Mouse (Mus musculus): ENCODE measurements around the gene Pkig. TPM values are rescaled to one million over a fixed set of nuclear protein-coding genes. Genes with fewer than 3 reads are reported as not detected.

The Pkig gene
- total and polyA plus RNA-seq, 2 experiments, result 13.2 to 35.0 TPM

DNA sequence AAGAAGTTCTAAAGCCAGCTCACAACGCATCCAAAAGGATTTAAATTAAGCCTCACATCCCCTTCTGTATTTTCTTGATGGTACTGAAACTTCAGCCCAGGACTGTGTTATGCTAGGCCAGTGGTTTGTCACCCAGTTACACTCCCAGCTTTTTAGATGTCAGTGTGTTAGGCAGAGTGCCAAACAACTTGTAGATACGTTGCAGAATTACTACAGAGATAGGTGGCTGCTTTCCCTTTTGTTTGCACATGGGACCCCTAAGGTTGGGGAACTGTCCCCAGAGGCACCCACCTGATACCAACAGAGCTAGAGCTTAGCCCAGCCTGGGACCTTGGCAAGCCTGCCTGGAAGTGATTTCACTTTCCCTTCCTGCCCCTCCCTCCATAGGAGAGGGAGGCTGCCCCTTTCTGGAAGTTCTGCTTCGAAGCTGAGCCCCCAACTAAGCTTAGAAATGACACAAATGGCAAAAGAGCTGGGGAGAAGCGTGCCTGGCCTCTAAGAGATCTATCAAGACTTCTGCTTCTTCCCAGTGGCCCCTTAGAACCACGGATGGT lies 52.5 kb downstream of the Pkig start:
- Histone ChIP-seq H3K79me2 (ENCODE audit: control insufficient read depth, insufficient read depth, low read length) (no peaks in the 10 kb centered on the region), H3K36me3 (ENCODE audit: control insufficient read depth, insufficient read depth, low read length) (no peaks in the 10 kb centered on the region), H3K27me3 (ENCODE audit: control insufficient read depth, insufficient read depth, low read length) (no peaks in the 10 kb centered on the region), H3K4me1 (ENCODE audit: control insufficient read depth, insufficient read depth, low read length) (no peaks in the 10 kb centered on the region), H3K4me3 (ENCODE audit: insufficient read depth, low read depth, low read length) (no peak overlapping the region), H3K9ac (ENCODE audit: low read depth, low read length) (no peak overlapping the region), H3K27ac (replicated peaks; ENCODE audit: insufficient read depth, low read depth, low read length) (0 out of 2 replicates have a peak overlapping the region, but pooled peaks have one; percentile 32)
- no peak for DNase-seq (ENCODE audit: extremely low read depth, low read depth, low spot score)
- WGBS, result 77% methylated on average over 5 of the region's 5 CpGs
- no peak for TF ChIP-seq CTCF (IDR thresholded peaks at IDR 0.05; ENCODE audit: low read depth, low read length)
- no peak for TF ChIP-seq POLR2A (IDR thresholded peaks at IDR 0.05; ENCODE audit: extremely low read depth, insufficient read depth, low read length)

DNA sequence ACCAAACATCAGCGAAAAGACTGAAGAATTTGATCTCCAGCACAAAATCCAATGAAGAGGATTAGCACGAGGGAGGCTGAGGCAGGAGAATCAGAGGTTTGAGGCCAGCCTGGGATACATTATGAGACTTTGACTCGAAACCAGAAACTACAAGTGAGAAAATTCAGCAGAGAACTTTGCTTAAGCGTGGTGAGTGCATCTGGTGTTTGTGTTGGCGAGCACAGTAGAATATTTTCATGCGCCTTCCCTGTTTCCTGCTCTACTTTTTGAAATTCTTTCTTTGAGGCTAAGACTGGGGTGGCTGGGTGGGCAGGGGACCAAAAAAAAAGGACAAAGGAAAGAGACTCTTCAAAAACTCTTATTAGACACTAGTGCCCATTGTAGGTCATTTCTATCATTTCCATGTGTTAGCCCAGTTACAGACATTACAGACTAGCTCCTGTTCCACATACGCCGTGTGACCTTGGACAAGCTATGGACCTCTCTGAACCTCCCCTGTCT lies 53.2 kb downstream of the Pkig start:
- 88% methylated on average over 8 of the region's 8 CpGs for WGBS
- TF ChIP-seq CTCF (IDR thresholded peaks at IDR 0.05; ENCODE audit: low read depth, low read length), result no peak
- TF ChIP-seq POLR2A (IDR thresholded peaks at IDR 0.05; ENCODE audit: extremely low read depth, insufficient read depth, low read length), result no peak
- DNase-seq (ENCODE audit: extremely low read depth, low read depth, low spot score), result no peak
- H3K79me2 ChIP-seq (ENCODE audit: control insufficient read depth, insufficient read depth, low read length), result no peaks in the 10 kb centered on the region
- H3K36me3 ChIP-seq (ENCODE audit: control insufficient read depth, insufficient read depth, low read length), result no peaks in the 10 kb centered on the region
- H3K4me1 ChIP-seq (ENCODE audit: control insufficient read depth, insufficient read depth, low read length), result no peaks in the 10 kb centered on the region
- H3K27ac ChIP-seq (replicated peaks; ENCODE audit: insufficient read depth, low read depth, low read length), result no peak overlapping the region
- H3K4me3 ChIP-seq (ENCODE audit: insufficient read depth, low read depth, low read length), result no peak overlapping the region
- no peaks in the 10 kb centered on the region for H3K27me3 ChIP-seq (ENCODE audit: control insufficient read depth, insufficient read depth, low read length)
- H3K9ac ChIP-seq (ENCODE audit: low read depth, low read length), result no peak overlapping the region

DNA sequence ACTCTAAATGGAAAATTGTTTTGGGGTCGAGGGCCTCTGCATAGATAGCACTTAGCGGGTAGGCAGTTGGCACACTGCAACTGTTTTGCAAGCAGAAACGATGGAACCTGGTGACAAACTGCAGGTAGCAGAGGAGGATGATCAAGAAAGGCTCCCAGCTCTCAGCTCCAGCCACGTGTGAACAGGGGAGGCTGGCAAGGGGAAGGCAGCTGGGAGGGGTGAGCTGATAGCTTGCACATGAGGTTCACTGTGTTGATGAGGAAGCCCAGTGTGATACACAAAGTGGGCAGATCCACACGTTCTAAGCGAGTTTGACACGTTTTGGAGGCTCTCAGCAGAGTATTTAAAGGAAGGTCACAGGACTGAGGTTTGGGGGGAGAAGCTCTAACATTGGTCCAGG lies 54.3 kb downstream of the Pkig start:
- Histone ChIP-seq H3K36me3 (ENCODE audit: control insufficient read depth, insufficient read depth, low read length) (no peaks in the 10 kb centered on the region), H3K4me1 (ENCODE audit: control insufficient read depth, insufficient read depth, low read length) (no peaks in the 10 kb centered on the region), H3K4me3 (ENCODE audit: insufficient read depth, low read depth, low read length) (no peak overlapping the region), H3K79me2 (ENCODE audit: control insufficient read depth, insufficient read depth, low read length) (no peaks in the 10 kb centered on the region), H3K9ac (ENCODE audit: low read depth, low read length) (no peak overlapping the region), H3K27ac (replicated peaks; ENCODE audit: insufficient read depth, low read depth, low read length) (peak overlapping the region; percentile 42), H3K27me3 (ENCODE audit: control insufficient read depth, insufficient read depth, low read length) (no peaks in the 10 kb centered on the region)
- DNase-seq (ENCODE audit: extremely low read depth, low read depth, low spot score), result no peak
- no peak for TF ChIP-seq POLR2A (IDR thresholded peaks at IDR 0.05; ENCODE audit: extremely low read depth, insufficient read depth, low read length)
- no peak for TF ChIP-seq CTCF (IDR thresholded peaks at IDR 0.05; ENCODE audit: low read depth, low read length)
- WGBS, result 59% methylated on average over 7 of the region's 7 CpGs

DNA sequence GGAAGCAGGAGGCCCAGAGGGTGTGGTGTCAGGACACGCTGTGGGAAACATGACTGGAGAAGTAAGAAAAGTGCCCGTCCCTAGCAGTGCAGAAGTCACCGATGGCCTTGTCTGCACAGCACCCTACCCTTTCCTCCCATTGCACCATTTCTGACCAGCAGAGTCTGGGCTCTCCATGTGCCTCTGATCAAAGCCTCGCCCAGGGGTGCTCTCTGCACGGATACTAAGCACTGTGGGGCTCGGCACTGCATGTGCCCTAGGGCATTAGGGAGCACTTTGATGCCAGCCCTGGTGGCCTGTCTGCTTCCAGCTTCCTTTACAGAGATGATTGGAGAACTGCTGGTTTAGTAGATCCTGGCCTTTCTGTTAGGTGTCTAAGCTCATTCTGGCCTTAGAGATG lies 54.7 kb downstream of the Pkig start:
- no peak overlapping the region for H3K9ac ChIP-seq (ENCODE audit: low read depth, low read length)
- no peaks in the 10 kb centered on the region for H3K27me3 ChIP-seq (ENCODE audit: control insufficient read depth, insufficient read depth, low read length)
- no peak for DNase-seq (ENCODE audit: extremely low read depth, low read depth, low spot score)
- no peak overlapping the region for H3K4me3 ChIP-seq (ENCODE audit: insufficient read depth, low read depth, low read length)
- H3K4me1 ChIP-seq (ENCODE audit: control insufficient read depth, insufficient read depth, low read length), result no peaks in the 10 kb centered on the region
- 84% methylated on average over 6 of the region's 6 CpGs for WGBS
- no peaks in the 10 kb centered on the region for H3K36me3 ChIP-seq (ENCODE audit: control insufficient read depth, insufficient read depth, low read length)
- TF ChIP-seq POLR2A (IDR thresholded peaks at IDR 0.05; ENCODE audit: extremely low read depth, insufficient read depth, low read length) (no peak), CTCF (IDR thresholded peaks at IDR 0.05; ENCODE audit: low read depth, low read length) (no peak)
- no peaks in the 10 kb centered on the region for H3K79me2 ChIP-seq (ENCODE audit: control insufficient read depth, insufficient read depth, low read length)
- peak overlapping the region; percentile 42 for H3K27ac ChIP-seq (replicated peaks; ENCODE audit: insufficient read depth, low read depth, low read length)

GRCm38 (mm10) chr2:163713340-163713739 lies 55.2 kb downstream of the Pkig start:
- Histone ChIP-seq H3K79me2 (ENCODE audit: control insufficient read depth, insufficient read depth, low read length) (no peaks in the 10 kb centered on the region), H3K36me3 (ENCODE audit: control insufficient read depth, insufficient read depth, low read length) (no peaks in the 10 kb centered on the region), H3K4me3 (ENCODE audit: insufficient read depth, low read depth, low read length) (no peak overlapping the region), H3K27me3 (ENCODE audit: control insufficient read depth, insufficient read depth, low read length) (no peaks in the 10 kb centered on the region), H3K27ac (replicated peaks; ENCODE audit: insufficient read depth, low read depth, low read length) (peak overlapping the region; percentile 56), H3K9ac (ENCODE audit: low read depth, low read length) (no peak overlapping the region), H3K4me1 (ENCODE audit: control insufficient read depth, insufficient read depth, low read length) (no peaks in the 10 kb centered on the region)
- 68% methylated on average over 3 of the region's 3 CpGs for WGBS
- peak; percentile 26 for DNase-seq (ENCODE audit: extremely low read depth, low read depth, low spot score)
- TF ChIP-seq CTCF (IDR thresholded peaks at IDR 0.05; ENCODE audit: low read depth, low read length), result no peak
- TF ChIP-seq POLR2A (IDR thresholded peaks at IDR 0.05; ENCODE audit: extremely low read depth, insufficient read depth, low read length), result no peak

DNA sequence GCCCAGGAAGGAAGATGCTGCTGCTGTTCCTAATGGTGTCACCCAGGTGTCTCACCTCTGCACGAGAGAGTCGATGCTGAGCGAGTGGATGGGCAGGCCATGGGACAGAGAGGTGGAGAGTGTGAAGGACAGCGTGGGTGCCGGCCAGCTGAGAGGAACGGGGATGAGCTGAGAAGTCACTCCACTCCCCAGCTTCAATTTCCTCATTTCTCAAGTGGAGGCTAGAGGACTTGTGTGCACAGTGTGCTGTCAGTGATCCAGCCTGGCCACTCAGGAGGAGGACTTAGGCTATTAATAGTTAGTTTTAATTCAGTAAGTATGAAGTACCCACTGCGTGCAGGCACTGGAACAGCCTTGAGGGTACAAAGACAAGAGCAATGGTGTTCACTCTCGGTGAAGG lies 58.3 kb downstream of the Pkig start:
- no peaks in the 10 kb centered on the region for H3K36me3 ChIP-seq (ENCODE audit: control insufficient read depth, insufficient read depth, low read length)
- WGBS, result 79% methylated on average over 8 of the region's 8 CpGs
- TF ChIP-seq POLR2A (IDR thresholded peaks at IDR 0.05; ENCODE audit: extremely low read depth, insufficient read depth, low read length) (no peak), CTCF (IDR thresholded peaks at IDR 0.05; ENCODE audit: low read depth, low read length) (no peak)
- H3K27me3 ChIP-seq (ENCODE audit: control insufficient read depth, insufficient read depth, low read length), result no peaks in the 10 kb centered on the region
- no peak overlapping the region for H3K9ac ChIP-seq (ENCODE audit: low read depth, low read length)
- no peak for DNase-seq (ENCODE audit: extremely low read depth, low read depth, low spot score)
- H3K4me1 ChIP-seq (ENCODE audit: control insufficient read depth, insufficient read depth, low read length), result peaks cover 6% of the 10 kb centered on the region; the same call in 1 of the 2 replicates
- no peak overlapping the region for H3K27ac ChIP-seq (replicated peaks; ENCODE audit: insufficient read depth, low read depth, low read length)
- no peaks in the 10 kb centered on the region; the same call in 1 of the 2 replicates for H3K79me2 ChIP-seq (ENCODE audit: control insufficient read depth, insufficient read depth, low read length)
- no peak overlapping the region for H3K4me3 ChIP-seq (ENCODE audit: insufficient read depth, low read depth, low read length)
